Mouse (Mus musculus): ENCODE data around the gene Fpr-rs4.
"Not testable (repeated sequence)": the region's sequence is repeated elsewhere in the genome, so short reads cannot be mapped to it uniquely, and the experiment has no call there.

Fpr-rs4 gene

DNA sequence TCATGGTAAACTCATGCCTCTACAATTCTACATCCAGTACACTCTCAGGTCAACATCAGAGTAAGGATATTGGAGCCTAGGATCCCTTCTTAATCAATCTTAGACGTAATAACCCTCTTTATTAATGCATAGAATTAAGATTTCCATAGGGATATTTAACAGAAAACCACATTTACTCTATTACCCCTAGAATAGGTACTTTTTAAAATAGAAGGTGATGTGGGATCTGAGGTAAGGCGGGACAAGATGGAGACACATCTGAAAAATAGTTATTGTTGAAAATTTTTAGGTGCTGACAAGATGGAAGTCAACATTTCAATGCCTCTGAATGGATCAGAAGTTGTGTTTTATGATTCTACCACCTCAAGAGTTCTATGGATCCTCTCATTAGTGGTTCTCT lies at the start of gene Fpr-rs4:
Fpr-rs4 (plus strand) TSS at position 301 of the 400 bp plus-strand sequence.
- no peak for DNase-seq (ENCODE audit: low spot score in 2 of 2)

DNA sequence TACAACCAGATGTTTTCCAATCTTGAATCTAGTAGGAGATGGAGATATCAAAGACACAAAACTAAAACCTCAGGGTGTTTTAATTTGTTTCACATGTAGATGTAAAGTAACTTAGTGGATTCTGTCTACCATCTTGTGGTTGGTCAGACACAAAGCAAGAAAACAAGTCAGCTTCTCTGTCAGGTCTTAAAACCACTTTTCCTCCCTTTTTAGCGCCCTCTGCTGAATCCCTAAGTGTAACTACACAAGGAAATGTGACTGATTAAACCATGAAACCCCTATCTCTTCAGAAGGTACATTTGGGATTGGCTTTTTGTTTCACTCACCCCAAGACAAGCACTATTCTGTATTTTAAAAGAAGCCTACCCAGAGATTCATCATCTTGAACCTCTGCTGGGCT lies 48.1 kb upstream of the Fpr-rs4 start:
- DNase-seq (ENCODE audit: low spot score in 2 of 2): no peak

DNA sequence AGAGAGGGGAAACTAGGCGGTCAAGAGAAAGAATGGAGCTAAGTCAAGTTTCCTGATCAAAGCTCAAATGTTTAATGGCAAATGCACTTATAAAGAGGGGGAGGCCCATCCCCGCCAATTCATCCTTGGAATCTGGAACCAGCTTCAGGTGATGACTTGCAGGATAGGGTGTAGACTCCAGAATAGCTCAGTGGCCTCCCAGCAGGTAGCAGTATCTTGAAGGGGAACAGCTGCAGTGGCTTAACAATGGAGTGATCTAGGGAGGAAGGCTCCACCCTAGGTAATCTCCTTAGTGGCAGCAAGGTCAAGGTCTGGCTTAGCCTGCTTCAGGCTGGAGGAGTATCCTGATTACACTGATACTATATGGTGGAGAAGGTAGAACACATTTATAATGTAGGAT lies 40.3 kb upstream of the Fpr-rs4 start:
- DNase-seq (ENCODE audit: low spot score in 2 of 2): not testable (repeated sequence)

DNA sequence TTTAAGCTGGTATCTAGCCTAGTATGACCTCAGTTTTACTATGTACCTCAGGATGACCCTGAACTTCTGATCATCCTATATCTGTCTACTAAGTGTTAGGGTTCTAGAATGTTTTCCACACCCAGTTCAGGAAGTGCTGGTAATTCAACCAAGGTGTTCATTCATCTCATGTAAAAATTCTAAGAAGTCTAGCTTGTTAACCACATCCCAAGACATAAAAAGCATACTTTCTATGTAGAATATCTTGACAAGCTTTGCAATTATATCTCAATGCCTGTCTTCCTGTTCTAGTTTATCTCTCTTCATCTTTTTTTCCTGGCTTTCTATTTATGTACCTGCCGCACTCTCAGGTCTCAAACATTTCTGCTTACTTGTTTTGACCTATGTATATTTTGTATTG lies 16.8 kb upstream of the Fpr-rs4 start:
- DNase-seq (ENCODE audit: low spot score in 2 of 2): no peak

DNA sequence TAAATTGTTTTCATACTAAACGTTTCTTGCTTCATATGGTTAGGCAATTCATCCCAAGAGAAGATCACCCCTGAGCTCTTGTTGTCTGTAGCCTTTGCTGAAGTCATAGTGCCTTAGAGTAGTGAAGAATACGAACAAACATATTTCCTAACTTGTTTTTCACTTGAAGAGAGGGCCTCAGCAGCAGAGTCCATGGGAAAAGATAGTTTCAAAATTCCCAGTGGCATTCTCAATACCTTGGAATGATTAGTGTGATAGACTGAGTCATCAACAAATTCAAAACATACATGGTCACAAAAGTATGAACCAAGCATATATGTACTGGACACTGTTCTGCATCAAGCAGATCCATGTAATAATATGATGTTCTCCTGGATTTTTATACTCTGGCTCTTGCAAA lies 27.6 kb downstream of the Fpr-rs4 start, which contains the start of gene Vmn2r124:
Vmn2r124 (plus strand) TSS at position 301 of the 400 bp plus-strand sequence.
- DNase-seq (ENCODE audit: low spot score in 2 of 2): no peak
